31 mouse cellular contexts compared by ENCODE assay signal in the genomic region with DNA sequence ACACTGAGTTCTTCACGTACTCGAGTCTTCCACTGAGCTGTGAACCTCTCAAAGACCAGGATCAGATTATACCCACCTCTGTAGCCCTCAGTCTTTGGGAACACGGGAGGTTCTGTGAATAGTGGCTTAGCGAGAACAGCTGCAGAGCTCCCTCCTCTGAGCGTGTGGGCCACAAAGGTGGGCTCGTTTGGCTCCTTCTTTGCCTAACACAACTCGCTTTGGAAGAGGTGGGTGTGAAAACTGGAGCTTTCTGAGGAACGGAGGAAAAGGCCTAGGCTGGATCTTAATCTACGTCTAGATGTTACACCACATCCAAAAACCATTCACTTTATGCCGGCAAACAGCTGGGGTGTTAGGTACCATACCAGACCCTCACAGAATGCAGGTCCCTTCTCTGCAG. TPM values are rescaled to one million over a fixed set of nuclear protein-coding genes. Genes with fewer than 3 reads are reported as not detected.
A peak's percentile ranks its signal among the peaks of the same experiment; 100 is the strongest.
DNase-seq lines count a peak whose midpoint lies in the region; ATAC-seq lines count a peak whose summit lies in the region.
"Had no signal": no experiment of that assay in that cellular context is flagged by ENCODE, and none has a peak within 500 bp of the region (broad histone marks: within the 10 kb centered on the region; RNA-seq: fewer than 3 reads in every experiment).

No protein-coding gene starts in this region.

- peak overlapping the region; percentile 80 for H3K4me2 ChIP-seq in heart, embryonic 14.5 days (ENCODE audit: low read length)
- H3K4me2 ChIP-seq in liver, embryonic 11.5 days = 0 out of 2 replicates have a peak overlapping the region, but pooled peaks have one; percentile 2
- peak overlapping the region; percentile 68 for H3K4me2 ChIP-seq in heart, embryonic 16.5 days (ENCODE audit: low read depth, low read length)
- H3K4me2 ChIP-seq: forebrain, embryonic 13.5 days; hindbrain, embryonic 15.5 days; midbrain, embryonic 13.5 days had no signal

- peaks cover 37% of the 10 kb centered on the region for H3K36me3 ChIP-seq in heart, embryonic 14.5 days (ENCODE audit: control insufficient read depth, insufficient read depth, low read length)
- H3K36me3 ChIP-seq in liver, embryonic 11.5 days (ENCODE audit: control insufficient read depth, insufficient read depth, low read length) = no peaks in the 10 kb centered on the region
- peaks cover 13% of the 10 kb centered on the region for H3K36me3 ChIP-seq in heart, embryonic 16.5 days (ENCODE audit: control insufficient read depth, insufficient read depth)
- H3K36me3 ChIP-seq: hindbrain, embryonic 15.5 days; limb, embryonic 10.5 days; midbrain, embryonic 13.5 days had no signal

- H3K9me3 ChIP-seq in heart, embryonic 14.5 days (ENCODE audit: control insufficient read depth, low read length) = no peaks in the 10 kb centered on the region
- H3K9me3 ChIP-seq in liver, embryonic 11.5 days (ENCODE audit: control insufficient read depth, low read length) = no peaks in the 10 kb centered on the region
- no peaks in the 10 kb centered on the region for H3K9me3 ChIP-seq in heart, embryonic 16.5 days (replicated peaks; ENCODE audit: control insufficient read depth, low read length)
- H3K9me3 ChIP-seq: forebrain, embryonic 13.5 days; hindbrain, embryonic 15.5 days; limb, embryonic 10.5 days; midbrain, embryonic 13.5 days had no signal

- WGBS in heart, embryonic 14.5 days = 31% methylated on average over 10 of the region's 10 CpGs
- WGBS in liver, embryonic 11.5 days = 85% methylated on average over 10 of the region's 10 CpGs
- 52% methylated on average over 10 of the region's 10 CpGs for WGBS in heart, embryonic 16.5 days

- peak; percentile 89 for DNase-seq in heart, adult 11 months
- DNase-seq in heart, postnatal 14 days = no peak
- DNase-seq in heart, adult 9 months (ENCODE audit: low spot score in 2 of 2) = no peak
- DNase-seq in liver, embryonic 11.5 days (ENCODE audit: low spot score) = no peak
- no peak for DNase-seq in liver
- DNase-seq in B cell, adult 2 months = no peak
- DNase-seq: adrenal gland, postnatal 25 days; cerebellum, adult 9-10 months; gastrocnemius, postnatal 14 days; kidney, adult 9 months; kidney, postnatal 14 days; lung, adult 2 months; lung, postnatal 14 days; thymus, postnatal 25 days had no signal

- H3K4me3 ChIP-seq in heart, embryonic 14.5 days (ENCODE audit: control insufficient read depth in 1 of 2, insufficient read depth in 1 of 2, low read depth in 1 of 2, low read length in 2 of 2) = peak overlapping the region; percentile 73 to 93
- no peak overlapping the region for H3K4me3 ChIP-seq in liver, embryonic 11.5 days (ENCODE audit: low read depth, low read length)
- peak overlapping the region; percentile 77 for H3K4me3 ChIP-seq in heart, embryonic 16.5 days (ENCODE audit: low read length)
- H3K4me3 ChIP-seq: forebrain, embryonic 13.5 days; hindbrain, embryonic 15.5 days; layer of hippocampus, adult 2 months; limb, embryonic 10.5 days; midbrain, embryonic 13.5 days had no signal

- H3K27ac ChIP-seq in heart, embryonic 14.5 days (replicated peaks in 1 of 2; ENCODE audit: control insufficient read depth in 1 of 2, insufficient read depth in 1 of 2, low read depth in 2 of 2, low read length in 2 of 2) = peak overlapping the region; percentile 99 to 100
- no peak overlapping the region for H3K27ac ChIP-seq in liver, embryonic 11.5 days (ENCODE audit: low read depth, low read length)
- H3K27ac ChIP-seq in heart, embryonic 16.5 days (ENCODE audit: low read length) = peak overlapping the region; percentile 99
- H3K27ac ChIP-seq: forebrain, embryonic 13.5 days; hindbrain, embryonic 15.5 days; layer of hippocampus, adult 2 months; limb, embryonic 10.5 days; midbrain, embryonic 13.5 days had no signal

- no peak for ATAC-seq in heart, embryonic 14.5 days (ENCODE audit: insufficient number of reproducible peaks, insufficient read depth, low FRiP score, low read depth)
- no peak for ATAC-seq in liver, embryonic 11.5 days (replicated peaks; ENCODE audit: low FRiP score)
- no peak for ATAC-seq in heart, embryonic 16.5 days (replicated peaks; ENCODE audit: extremely low read depth, insufficient read depth, low FRiP score)
- ATAC-seq: forebrain, embryonic 13.5 days; midbrain, embryonic 13.5 days had no signal

- intact Hi-C loops in heart, postnatal 14 days (cut with DNase I) = no loop called here

- peaks cover 28 to 47% of the 10 kb centered on the region in 2 experiments for H3K4me1 ChIP-seq in heart, embryonic 14.5 days (ENCODE audit: control insufficient read depth in 2 of 2, insufficient read depth in 2 of 2, low read length in 2 of 2)
- peaks cover 37% of the 10 kb centered on the region for H3K4me1 ChIP-seq in liver, embryonic 11.5 days (replicated peaks; ENCODE audit: control insufficient read depth, insufficient read depth, low read length)
- H3K4me1 ChIP-seq in heart, embryonic 16.5 days (ENCODE audit: control insufficient read depth, insufficient read depth, low read length) = peaks cover 33% of the 10 kb centered on the region

- H3K9ac ChIP-seq in heart, embryonic 14.5 days (ENCODE audit: low read length) = peak overlapping the region; percentile 98
- no peak overlapping the region for H3K9ac ChIP-seq in liver, embryonic 11.5 days (ENCODE audit: low read depth, low read length)
- H3K9ac ChIP-seq in heart, embryonic 16.5 days (ENCODE audit: low read length) = peak overlapping the region; percentile 91
- H3K9ac ChIP-seq: forebrain, embryonic 13.5 days; hindbrain, embryonic 15.5 days; midbrain, embryonic 13.5 days had no signal

- no peaks in the 10 kb centered on the region for H3K27me3 ChIP-seq in heart, embryonic 14.5 days (ENCODE audit: control insufficient read depth, insufficient read depth, low read length)
- H3K27me3 ChIP-seq in liver, embryonic 11.5 days (replicated peaks; ENCODE audit: control insufficient read depth, insufficient read depth, low read length) = no peaks in the 10 kb centered on the region
- H3K27me3 ChIP-seq in heart, embryonic 16.5 days (ENCODE audit: control insufficient read depth, insufficient read depth, low read length) = no peaks in the 10 kb centered on the region
- H3K27me3 ChIP-seq: forebrain, embryonic 13.5 days; hindbrain, embryonic 15.5 days; midbrain, embryonic 13.5 days had no signal

RNA-seq across cellular contexts. Expression of a gene that starts 3.4 kb away (rescaled TPM):
- total RNA-seq in heart, postnatal 14 days (2021) = 100 to 1,000 TPM; 542 to 580 TPM
- polyA plus RNA-seq in heart, embryonic 14.5 days (2014; fragmentation: Nextera tagmentation; extraction: Ambion mirVana) = 364 and 390 TPM in 2 replicates
- 14.8 and 15.8 TPM in 2 replicates for polyA plus RNA-seq in liver, embryonic 11.5 days (2014; fragmentation: Nextera tagmentation; extraction: Ambion mirVana)
- 421 and 423 TPM in 2 replicates for polyA plus RNA-seq in heart, embryonic 16.5 days (2015; fragmentation: Nextera tagmentation; extraction: Ambion mirVana)
- total RNA-seq: monocyte, adult 5-6 weeks had no signal

RNA-seq across cellular contexts. Expression of a gene that starts 18.6 kb away (rescaled TPM):
- 1 to 10 TPM in 1 of 2 experiments, not detected in 1; 1.2 TPM for total RNA-seq in heart, postnatal 14 days (2021)
- polyA plus RNA-seq in heart, embryonic 14.5 days (2014; fragmentation: Nextera tagmentation; extraction: Ambion mirVana) = 4.4 and 4.9 TPM in 2 replicates
- not detected in 2 replicates for polyA plus RNA-seq in liver, embryonic 11.5 days (2014; fragmentation: Nextera tagmentation; extraction: Ambion mirVana)
- 2.3 and 4.6 TPM in 2 replicates for polyA plus RNA-seq in heart, embryonic 16.5 days (2015; fragmentation: Nextera tagmentation; extraction: Ambion mirVana)
- total RNA-seq: adrenal gland, postnatal 25 days; ES-E14; gastrocnemius, postnatal 14 days; hematopoietic stem cell, adult 5-6 weeks; layer of hippocampus, adult 2 months; liver, adult 2 months; megakaryocyte progenitor cell, adult 5-6 weeks; monocyte, adult 5-6 weeks had no signal
- polyA plus RNA-seq: embryonic facial prominence, embryonic 14.5 days; forebrain, embryonic 13.5 days; frontal cortex, adult 2 months; hindbrain, embryonic 15.5 days; limb, embryonic 10.5 days; liver, adult 2 months; lung, adult 2 months; midbrain, embryonic 13.5 days; neural tube, embryonic 11.5 days; stomach, embryonic 14.5 days had no signal

RNA-seq across cellular contexts. Expression of a gene that starts 18.6 kb away (rescaled TPM):
- 100 to 1,000 TPM; 227 to 256 TPM for total RNA-seq in heart, postnatal 14 days (2021)
- polyA plus RNA-seq in heart, embryonic 14.5 days (2014; fragmentation: Nextera tagmentation; extraction: Ambion mirVana) = 337 TPM in 2 replicates
- polyA plus RNA-seq in liver, embryonic 11.5 days (2014; fragmentation: Nextera tagmentation; extraction: Ambion mirVana) = 441 and 497 TPM in 2 replicates
- 256 and 261 TPM in 2 replicates for polyA plus RNA-seq in heart, embryonic 16.5 days (2015; fragmentation: Nextera tagmentation; extraction: Ambion mirVana)

RNA-seq across cellular contexts. Expression of a gene that starts 23.4 kb away (rescaled TPM):
- total RNA-seq in heart, postnatal 14 days (2021) = under 1 TPM; 0.10 TPM
- polyA plus RNA-seq in heart, embryonic 14.5 days (2014; fragmentation: Nextera tagmentation; extraction: Ambion mirVana) = 0.15 TPM in 1 of 2 replicates, not detected in the other
- 0.05 TPM in 1 of 2 replicates, not detected in the other for polyA plus RNA-seq in liver, embryonic 11.5 days (2014; fragmentation: Nextera tagmentation; extraction: Ambion mirVana)
- polyA plus RNA-seq in heart, embryonic 16.5 days (2015; fragmentation: Nextera tagmentation; extraction: Ambion mirVana) = 0.12 and 0.50 TPM in 2 replicates
- total RNA-seq: gastrocnemius, postnatal 14 days; hematopoietic stem cell, adult 5-6 weeks; liver, adult 2 months; megakaryocyte progenitor cell, adult 5-6 weeks; monocyte, adult 5-6 weeks had no signal
- polyA plus RNA-seq: intestine, embryonic 14.5 days; limb, embryonic 10.5 days; liver, adult 2 months; stomach, embryonic 14.5 days had no signal

Comparison
In these comparisons a context has a peak if more than half of its experiments do, and no peak if none do; other contexts are left out.
1. H3K4me2 ChIP-seq: peak in every context shown above with its lines; median percentile 80 in heart, embryonic 14.5 days; 68 in heart, embryonic 16.5 days; 2 in liver, embryonic 11.5 days.
2. RNA of a gene that starts 3.4 kb away (polyA plus RNA-seq): 421 to 423 TPM in heart, embryonic 16.5 days and 364 to 390 TPM in heart, embryonic 14.5 days; 14.8 to 15.8 TPM in liver, embryonic 11.5 days; every median in the first group is over 10 times any median in the second.